Mouse (Mus musculus) megakaryocyte, embryonic 14.5 days (primary cell): ENCODE measurements around the gene Lbr.

ENCODE experiments used
- FLI1 ChIP-seq: IDR thresholded peaks from 2 replicates; pipeline ENCODE4 v1.6.1; 2012; ENCODE audit warnings: low read length, inconsistent platforms, mixed read lengths
- GATA1 ChIP-seq: IDR thresholded peaks from 3 replicates; pipeline ENCODE4 v1.6.1; 2012; ENCODE audit warnings: mixed read lengths, low read length, inconsistent platforms, borderline replicate concordance

- TF ChIP-seq GATA1 (no peak), FLI1 (no peak)
Observed at GRCm38 (mm10) chr1:181861181-181861902, 18.5 kb upstream of the Lbr start.
